31 mouse cellular contexts compared by ENCODE assay signal in genomic region chr5:121232789-121233188, GRCm38 (mm10). TPM values are rescaled to one million over a fixed set of nuclear protein-coding genes. Genes with fewer than 3 reads are reported as not detected.
DNase-seq lines count a peak whose midpoint lies in the region; ATAC-seq and TF ChIP-seq lines count a peak whose summit lies in the region.
"Had no signal": no experiment of that assay in that cellular context is flagged by ENCODE, and none has a peak within 500 bp of the region (broad histone marks: within the 10 kb centered on the region; RNA-seq: fewer than 3 reads in every experiment).

No protein-coding gene starts in this region.

- H3K27ac ChIP-seq in intestine, postnatal 0 days (ENCODE audit: low read depth, low read length), result no peak overlapping the region
- no peak overlapping the region for H3K27ac ChIP-seq in intestine, embryonic 16.5 days (ENCODE audit: low read length)
- peak overlapping the region; percentile 99 for H3K27ac ChIP-seq in liver, embryonic 13.5 days
- no peak overlapping the region; the same call in 1 of the 2 replicates for H3K27ac ChIP-seq in liver, embryonic 11.5 days (ENCODE audit: low read depth, low read length)
- H3K27ac ChIP-seq: embryonic facial prominence, embryonic 12.5 days; heart, embryonic 13.5 days; hindbrain, embryonic 14.5 days; kidney, embryonic 15.5 days; neural tube, embryonic 12.5 days had no signal

- CTCF ChIA-PET in Patski (lab: Charles Lee), result no interaction called here

- POLR2A ChIA-PET in Patski (lab: Charles Lee), result no interaction called here

- DNase-seq in liver, embryonic 13.5 days, result no peak
- no peak for DNase-seq in liver, embryonic 11.5 days (ENCODE audit: low spot score)
- no peak for DNase-seq in Patski (ENCODE audit: low read depth, low spot score)
- no peak for DNase-seq in lung, postnatal 4 days
- DNase-seq in urinary bladder, postnatal 25 days (ENCODE audit: low spot score), result no peak
- DNase-seq: adrenal gland, postnatal 25 days; cerebellum, adult 11-12 months; cerebellum, adult 9-11 months; embryo, embryonic 11 days; heart, postnatal 10 days; kidney, adult 18-20 months; kidney, postnatal 4 days; left cerebral cortex, postnatal 4 days; lung, embryonic 14.5 days; lung, postnatal 14 days; right cerebral cortex, adult 18-20 months; spleen, adult 18-20 months; thymus, postnatal 4 days had no signal

- TF ChIP-seq CTCF in intestine, postnatal 0 days (IDR thresholded peaks at IDR 0.05; ENCODE audit: low read depth), result peak; percentile 21; the same call in 1 of the 2 replicates
- peak; percentile 10 for TF ChIP-seq CTCF in Patski (IDR thresholded peaks at IDR 0.05)

- H3K9me3 ChIP-seq in intestine, postnatal 0 days (ENCODE audit: control insufficient read depth), result no peaks in the 10 kb centered on the region
- no peaks in the 10 kb centered on the region for H3K9me3 ChIP-seq in intestine, embryonic 16.5 days (ENCODE audit: control insufficient read depth, low read length)
- H3K9me3 ChIP-seq in liver, embryonic 13.5 days (replicated peaks), result no peaks in the 10 kb centered on the region
- H3K9me3 ChIP-seq in liver, embryonic 11.5 days (ENCODE audit: control insufficient read depth, low read length), result no peaks in the 10 kb centered on the region
- H3K9me3 ChIP-seq: embryonic facial prominence, embryonic 12.5 days; G1E; kidney, embryonic 15.5 days; neural tube, embryonic 12.5 days had no signal

- no peak overlapping the region for H3K4me2 ChIP-seq in intestine, postnatal 0 days (replicated peaks; ENCODE audit: low read depth)
- no peak overlapping the region for H3K4me2 ChIP-seq in intestine, embryonic 16.5 days (ENCODE audit: low read depth, low read length)
- H3K4me2 ChIP-seq in liver, embryonic 13.5 days, result 0 out of 2 replicates have a peak overlapping the region, but pooled peaks have one; percentile 49
- H3K4me2 ChIP-seq in liver, embryonic 11.5 days, result no peak overlapping the region
- H3K4me2 ChIP-seq: embryonic facial prominence, embryonic 12.5 days; hindbrain, embryonic 14.5 days; kidney, embryonic 15.5 days; lung, embryonic 14.5 days; midbrain, embryonic 11.5 days; neural tube, embryonic 12.5 days had no signal

- H3K9ac ChIP-seq in intestine, postnatal 0 days (ENCODE audit: low read depth, low read length), result no peak overlapping the region
- no peak overlapping the region for H3K9ac ChIP-seq in intestine, embryonic 16.5 days (ENCODE audit: low read depth, low read length)
- no peak overlapping the region for H3K9ac ChIP-seq in liver, embryonic 13.5 days
- H3K9ac ChIP-seq in liver, embryonic 11.5 days (ENCODE audit: low read depth, low read length), result no peak overlapping the region
- H3K9ac ChIP-seq: embryonic facial prominence, embryonic 12.5 days; heart, embryonic 13.5 days; hindbrain, embryonic 14.5 days; kidney, embryonic 15.5 days; lung, embryonic 14.5 days; neural tube, embryonic 12.5 days had no signal

- ATAC-seq in intestine, postnatal 0 days, result no peak
- no peak for ATAC-seq in intestine, embryonic 16.5 days
- ATAC-seq in liver, embryonic 13.5 days (ENCODE audit: low read depth), result no peak
- no peak for ATAC-seq in liver, embryonic 11.5 days (replicated peaks; ENCODE audit: low FRiP score)
- ATAC-seq in Patski, result no peak
- ATAC-seq: CD4-positive, CD25-positive, alpha-beta regulatory T cell, adult 4 months; forebrain, embryonic 14.5 days; midbrain, embryonic 16.5 days had no signal

- H3K4me1 ChIP-seq in intestine, postnatal 0 days (replicated peaks; ENCODE audit: control insufficient read depth, insufficient read depth, low read length), result 0 out of 2 replicates have a peak, but pooled peaks cover 4% of the 10 kb centered on the region
- H3K4me1 ChIP-seq in intestine, embryonic 16.5 days (ENCODE audit: control insufficient read depth, insufficient read depth, low read length), result no peaks in the 10 kb centered on the region
- peaks cover 94% of the 10 kb centered on the region for H3K4me1 ChIP-seq in liver, embryonic 13.5 days (replicated peaks)
- H3K4me1 ChIP-seq in liver, embryonic 11.5 days (replicated peaks; ENCODE audit: control insufficient read depth, insufficient read depth, low read length), result peaks cover 47% of the 10 kb centered on the region
- H3K4me1 ChIP-seq: embryonic facial prominence, embryonic 12.5 days; kidney, embryonic 15.5 days; neural tube, embryonic 12.5 days had no signal

- 100% methylated on average over 1 of the region's 1 CpGs for WGBS in intestine, postnatal 0 days
- whole genome bisulfite sequencing in intestine, embryonic 16.5 days, result 100% methylated on average over 1 of the region's 1 CpGs
- 86% methylated on average over 1 of the region's 1 CpGs for WGBS in liver, embryonic 13.5 days (ENCODE audit: insufficient replicate concordance)
- 100% methylated on average over 1 of the region's 1 CpGs for WGBS in liver, embryonic 11.5 days

- H3K36me3 ChIP-seq in intestine, postnatal 0 days (ENCODE audit: control insufficient read depth, insufficient read depth), result no peaks in the 10 kb centered on the region
- no peaks in the 10 kb centered on the region for H3K36me3 ChIP-seq in intestine, embryonic 16.5 days (ENCODE audit: control insufficient read depth, insufficient read depth, low read length)
- H3K36me3 ChIP-seq in liver, embryonic 13.5 days, result peaks cover 35% of the 10 kb centered on the region
- 0 out of 2 replicates have a peak, but pooled peaks cover 4% of the 10 kb centered on the region for H3K36me3 ChIP-seq in liver, embryonic 11.5 days (ENCODE audit: control insufficient read depth, insufficient read depth, low read length)
- H3K36me3 ChIP-seq: embryonic facial prominence, embryonic 12.5 days; kidney, embryonic 15.5 days had no signal

- in situ Hi-C loops in Patski (cut with MboI; ENCODE audit: low pct_unique_long_range_greater_than_20kb), result no loop called here

- no peak overlapping the region for H3K4me3 ChIP-seq in intestine, postnatal 0 days (ENCODE audit: low read depth, low read length)
- no peak overlapping the region for H3K4me3 ChIP-seq in intestine, embryonic 16.5 days (ENCODE audit: low read length)
- H3K4me3 ChIP-seq in liver, embryonic 13.5 days (replicated peaks), result no peak overlapping the region
- H3K4me3 ChIP-seq in liver, embryonic 11.5 days (ENCODE audit: low read depth, low read length), result no peak overlapping the region
- H3K4me3 ChIP-seq: embryonic facial prominence, embryonic 12.5 days; heart, embryonic 13.5 days; kidney, embryonic 15.5 days; myocyte; neural tube, embryonic 12.5 days had no signal

- H3K27me3 ChIP-seq in intestine, postnatal 0 days (replicated peaks; ENCODE audit: control insufficient read depth, insufficient read depth, low read length), result no peaks in the 10 kb centered on the region
- H3K27me3 ChIP-seq in intestine, embryonic 16.5 days (replicated peaks; ENCODE audit: control insufficient read depth, insufficient read depth, low read length), result no peaks in the 10 kb centered on the region
- no peaks in the 10 kb centered on the region for H3K27me3 ChIP-seq in liver, embryonic 13.5 days
- no peaks in the 10 kb centered on the region for H3K27me3 ChIP-seq in liver, embryonic 11.5 days (replicated peaks; ENCODE audit: control insufficient read depth, insufficient read depth, low read length)
- no peaks in the 10 kb centered on the region for H3K27me3 ChIP-seq in Patski
- H3K27me3 ChIP-seq: embryonic facial prominence, embryonic 12.5 days; heart, embryonic 13.5 days; kidney, embryonic 15.5 days; neural tube, embryonic 12.5 days had no signal

RNA-seq across cellular contexts. Expression of gene Hectd4, which starts 12.8 kb away (rescaled TPM):
- polyA plus RNA-seq in intestine, postnatal 0 days (2015; fragmentation: Nextera tagmentation; extraction: Ambion mirVana), result 2.1 and 2.2 TPM in 2 replicates
- polyA plus RNA-seq in intestine, embryonic 16.5 days (2015; fragmentation: Nextera tagmentation; extraction: Ambion mirVana), result 3.0 and 3.1 TPM in 2 replicates
- polyA plus RNA-seq in liver, embryonic 13.5 days (2015; fragmentation: Nextera tagmentation; extraction: Ambion mirVana), result 6.9 and 7.6 TPM in 2 replicates
- 11.8 and 16.3 TPM in 2 replicates for polyA plus RNA-seq in liver, embryonic 11.5 days (2014; fragmentation: Nextera tagmentation; extraction: Ambion mirVana)
- 13.7 TPM for polyA plus RNA-seq in Patski (2021)

RNA-seq across cellular contexts. Expression of gene Rpl6, which starts 28.5 kb away (rescaled TPM):
- polyA plus RNA-seq in intestine, postnatal 0 days (2015; fragmentation: Nextera tagmentation; extraction: Ambion mirVana), result 359 and 402 TPM in 2 replicates
- 512 and 565 TPM in 2 replicates for polyA plus RNA-seq in intestine, embryonic 16.5 days (2015; fragmentation: Nextera tagmentation; extraction: Ambion mirVana)
- 556 and 610 TPM in 2 replicates for polyA plus RNA-seq in liver, embryonic 13.5 days (2015; fragmentation: Nextera tagmentation; extraction: Ambion mirVana)
- polyA plus RNA-seq in liver, embryonic 11.5 days (2014; fragmentation: Nextera tagmentation; extraction: Ambion mirVana), result 959 and 1,036 TPM in 2 replicates
- polyA plus RNA-seq in Patski (2021), result 1,368 TPM

RNA-seq across cellular contexts. Expression of gene Ptpn11, which starts 41.6 kb away (rescaled TPM):
- 14.0 and 15.6 TPM in 2 replicates for polyA plus RNA-seq in intestine, postnatal 0 days (2015; fragmentation: Nextera tagmentation; extraction: Ambion mirVana)
- 14.3 and 15.6 TPM in 2 replicates for polyA plus RNA-seq in intestine, embryonic 16.5 days (2015; fragmentation: Nextera tagmentation; extraction: Ambion mirVana)
- 12.5 TPM in 2 replicates for polyA plus RNA-seq in liver, embryonic 13.5 days (2015; fragmentation: Nextera tagmentation; extraction: Ambion mirVana)
- polyA plus RNA-seq in liver, embryonic 11.5 days (2014; fragmentation: Nextera tagmentation; extraction: Ambion mirVana), result 21.5 TPM in 2 replicates
- 131 TPM for polyA plus RNA-seq in Patski (2021)
